Mouse (Mus musculus): Measurements from ENCODE around the gene Gm45618.

DNA sequence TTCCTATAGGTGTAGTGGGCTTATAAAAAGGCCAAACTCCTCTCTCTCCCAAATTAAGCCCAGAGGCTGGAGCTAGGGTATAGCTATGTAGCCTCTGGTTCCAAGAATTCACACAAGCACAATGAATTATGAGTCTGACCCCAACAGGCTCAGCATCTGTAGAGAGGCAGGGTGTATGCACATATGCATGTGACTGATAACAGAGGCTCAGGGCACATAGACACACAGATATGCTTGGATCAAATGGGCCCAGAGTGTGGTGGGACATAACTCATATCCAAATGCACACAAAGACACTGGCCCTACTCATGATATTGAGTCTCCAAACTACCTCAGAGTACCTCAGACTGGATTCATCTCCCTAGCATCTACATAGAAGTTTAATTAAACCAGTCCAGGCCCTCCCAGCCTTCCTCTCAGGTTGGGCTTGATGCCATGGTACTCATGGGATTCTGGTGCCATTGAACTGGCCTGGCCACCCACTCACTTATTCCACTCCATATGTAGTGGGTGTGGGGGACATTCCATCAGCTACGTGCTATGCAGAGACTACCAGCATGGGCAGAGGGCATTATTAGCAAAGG lies 33.4 kb downstream of the Gm45618 start:
- TF ChIP-seq CTCF (conservative IDR thresholded peaks at IDR 0.05; ENCODE audit: insufficient read depth, insufficient read length, low read depth, low read length) (no peak), POLR2A (IDR thresholded peaks at IDR 0.05; ENCODE audit: low read depth, low read length) (no peak)
